ENCODE assay signal across 19 mouse cellular contexts in genomic region chr1:183619451-183620059, GRCm38 (mm10).
"Had no signal": no experiment of that assay in that cellular context is flagged by ENCODE, and none has a peak within 500 bp of the region (broad histone marks: within the 10 kb centered on the region; RNA-seq: fewer than 3 reads in every experiment).

No protein-coding gene starts in this region.

- H3K27ac ChIP-seq: liver, embryonic 15.5 days; lung, embryonic 15.5 days; macrophage; midbrain, embryonic 13.5 days; midbrain, embryonic 15.5 days; neural tube, embryonic 13.5 days had no signal

- H3K9ac ChIP-seq: liver, embryonic 15.5 days; liver, postnatal 0 days; lung, embryonic 15.5 days; midbrain, embryonic 13.5 days; midbrain, embryonic 15.5 days; neural tube, embryonic 13.5 days had no signal

- DNase-seq: liver, postnatal 0 days; lung, adult 2 months; lung, postnatal 14 days; lung, postnatal 36 days; right cerebral cortex, postnatal 25 days; right cerebral cortex, postnatal 4 days; spleen, adult 18-20 months; thymus, adult 18-20 months; thymus, postnatal 14 days; thymus, postnatal 36 days had no signal

- H3K4me1 ChIP-seq: liver, embryonic 15.5 days; lung, embryonic 15.5 days; megakaryocyte, embryonic 14.5 days; midbrain, embryonic 13.5 days; midbrain, embryonic 15.5 days; neural tube, embryonic 13.5 days had no signal

- H3K36me3 ChIP-seq: liver, embryonic 15.5 days; lung, embryonic 15.5 days; midbrain, embryonic 13.5 days; midbrain, embryonic 15.5 days; neural tube, embryonic 13.5 days had no signal

- H3K4me2 ChIP-seq: liver, embryonic 15.5 days; lung, embryonic 15.5 days; midbrain, embryonic 11.5 days; midbrain, embryonic 13.5 days; midbrain, embryonic 15.5 days; neural tube, embryonic 13.5 days had no signal

- H3K4me3 ChIP-seq: liver, embryonic 15.5 days; lung, embryonic 15.5 days; megakaryocyte, embryonic 14.5 days; midbrain, embryonic 13.5 days; midbrain, embryonic 15.5 days; neural tube, embryonic 13.5 days had no signal

- ATAC-seq: liver, postnatal 0 days; lung, postnatal 0 days; midbrain, embryonic 13.5 days; midbrain, embryonic 15.5 days had no signal

- H3K27me3 ChIP-seq: liver, embryonic 15.5 days; lung, embryonic 15.5 days; midbrain, embryonic 13.5 days; midbrain, embryonic 15.5 days; neural tube, embryonic 13.5 days had no signal

- H3K9me3 ChIP-seq: liver, embryonic 15.5 days; lung, embryonic 15.5 days; midbrain, embryonic 13.5 days; midbrain, embryonic 15.5 days; neural tube, embryonic 13.5 days had no signal
